Mouse (Mus musculus): ENCODE results near the gene Gsg1l2. TPM values are rescaled to one million over a fixed set of nuclear protein-coding genes. Genes with fewer than 3 reads are reported as not detected.
A peak's percentile ranks its signal among the peaks of the same experiment; 100 is the strongest.

Gene Gsg1l2
- total RNA-seq, 2 experiments from 2014 or later = not detected

GRCm38 (mm10) chr11:67820221-67820620, 45.8 kb downstream of the Gsg1l2 start:
- peak; percentile 35 to 47 for DNase-seq

- DNase-seq = peak; percentile 51 to 60
These were observed 47.2 kb downstream of the Gsg1l2 start for GRCm38 (mm10) chr11:67821560-67821959.

- no peak for DNase-seq
These were observed 54.1 kb downstream of the Gsg1l2 start for GRCm38 (mm10) chr11:67828360-67829059.

GRCm38 (mm10) chr11:67829530-67829929, 55.1 kb downstream of the Gsg1l2 start:
- DNase-seq = no peak

GRCm38 (mm10) chr11:67831820-67832219, 57.4 kb downstream of the Gsg1l2 start:
- no peak for DNase-seq

- no peak for DNase-seq
These were observed 61.1 kb downstream of the Gsg1l2 start for GRCm38 (mm10) chr11:67835408-67836078.

Other genes starting within 250 kb of the Gsg1l2 start
- 1 to 10 TPM; 1.8 to 2.9 TPM for gene Rcvrn, start 79.3 kb upstream of the Gsg1l2 start, total RNA-seq (2021)
- 1 to 10 TPM; 1.9 to 2.7 TPM for gene Glp2r, start 3.5 kb upstream of the Gsg1l2 start, total RNA-seq (2021)
- gene Dhrs7c, start 23.6 kb downstream of the Gsg1l2 start, total RNA-seq (2021) = not detected
- gene Usp43, start 147.5 kb downstream of the Gsg1l2 start, total RNA-seq (2021) = under 1 TPM; 0.28 to 0.77 TPM
- 1 to 10 TPM; 1.1 to 1.2 TPM for gene Cfap52, start 191.0 kb downstream of the Gsg1l2 start, total RNA-seq (2021)
- gene Stx8, start 191.6 kb downstream of the Gsg1l2 start, total RNA-seq (2021) = 10 to 100 TPM; 39.3 to 43.9 TPM